Mouse (Mus musculus) ovary, adult 10 weeks (tissue): Measurements from ENCODE around the gene Ybey. TPM values are rescaled to one million over a fixed set of nuclear protein-coding genes. Genes with fewer than 3 reads are reported as not detected.

ENCODE experiments used
- polyA plus RNA-seq: library from polyadenylated mRNA; stranded (reverse); fragments of 350-450 nt; fragmentation: Illumina TruSeq; extraction: RNeasy Lipid Tissue Mini Kit (QIAGEN cat#74804); gene quantifications from one replicate; pipeline ENCODE4 v1.2.3, GENCODE M21; 2014

The Ybey gene
- polyA plus RNA-seq = 2.3 TPM

DNA sequence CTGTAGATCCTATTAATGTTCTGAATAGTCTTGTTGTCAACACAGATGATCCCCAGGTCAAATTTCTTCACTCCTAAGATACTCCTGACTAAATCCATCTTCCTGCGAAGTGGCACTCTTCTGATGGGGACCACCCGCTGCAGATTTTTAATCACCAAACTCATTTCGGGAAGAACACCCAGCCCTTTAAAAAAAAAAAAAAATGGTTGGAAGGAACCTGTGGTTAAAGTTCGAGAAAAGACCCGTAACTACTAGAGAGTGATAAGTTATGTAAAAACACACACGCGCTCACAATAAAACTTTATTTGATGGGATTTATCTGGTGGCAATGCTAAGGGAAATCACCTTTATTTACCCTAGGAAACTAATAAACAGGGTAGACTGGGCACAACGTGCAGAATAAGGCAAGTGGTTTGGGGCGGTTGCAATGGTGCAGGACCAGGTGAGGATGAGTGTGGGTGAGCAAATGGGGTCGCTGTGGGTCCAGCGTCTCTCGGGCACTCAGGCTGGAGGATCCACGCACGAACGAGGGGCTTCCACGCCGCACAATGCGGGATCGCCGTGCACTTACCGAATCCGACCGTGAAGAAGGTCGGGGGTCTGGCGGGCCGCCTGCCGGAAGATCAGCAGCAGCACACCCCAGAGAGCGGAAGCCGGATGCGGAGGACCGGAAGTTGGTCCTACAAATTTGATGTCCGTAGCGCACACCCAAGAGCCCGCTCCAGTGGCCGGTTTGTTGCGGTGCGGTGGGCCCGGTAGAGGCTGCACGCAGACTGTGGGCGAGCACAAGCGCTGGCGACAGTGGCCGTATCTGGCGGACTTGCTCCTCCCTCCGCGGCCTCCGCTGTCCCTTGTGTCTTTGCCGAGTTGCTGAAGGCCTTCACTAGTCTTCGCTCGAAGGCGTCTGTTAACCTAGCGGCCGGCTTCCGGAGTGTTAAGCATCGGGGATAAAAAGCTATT is at the start of gene Ybey, which contains the start of gene Mcm3ap:
Gene Ybey, minus strand, starts transcription at position 912 of the 960 bp plus-strand sequence.
Gene Mcm3ap, plus strand, starts transcription at position 725 of the 960 bp plus-strand sequence.

DNA sequence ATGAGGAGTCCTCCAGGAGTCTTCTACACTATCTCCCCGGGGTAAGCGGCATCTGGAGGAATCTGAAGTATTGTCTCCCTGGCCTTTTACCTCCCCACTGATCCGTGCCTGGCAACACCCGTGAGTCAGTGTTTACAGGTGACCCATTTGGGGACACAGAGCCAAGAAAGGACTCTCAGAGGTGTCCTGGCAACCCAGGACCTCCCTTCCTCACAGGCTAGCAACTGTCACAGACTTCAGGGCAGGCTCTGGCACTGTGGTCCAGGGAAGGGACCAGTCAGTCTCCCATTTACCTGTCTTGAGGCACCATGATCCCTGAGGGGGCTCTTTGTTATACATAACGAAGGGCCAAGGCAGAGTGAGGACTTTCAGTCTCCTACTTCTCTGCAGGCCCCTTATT is 20.1 kb downstream of the Ybey start, which contains the start of gene 2610028H24Rik:
Gene 2610028H24Rik, plus strand, starts transcription at position 231 of the 400 bp plus-strand sequence.

DNA sequence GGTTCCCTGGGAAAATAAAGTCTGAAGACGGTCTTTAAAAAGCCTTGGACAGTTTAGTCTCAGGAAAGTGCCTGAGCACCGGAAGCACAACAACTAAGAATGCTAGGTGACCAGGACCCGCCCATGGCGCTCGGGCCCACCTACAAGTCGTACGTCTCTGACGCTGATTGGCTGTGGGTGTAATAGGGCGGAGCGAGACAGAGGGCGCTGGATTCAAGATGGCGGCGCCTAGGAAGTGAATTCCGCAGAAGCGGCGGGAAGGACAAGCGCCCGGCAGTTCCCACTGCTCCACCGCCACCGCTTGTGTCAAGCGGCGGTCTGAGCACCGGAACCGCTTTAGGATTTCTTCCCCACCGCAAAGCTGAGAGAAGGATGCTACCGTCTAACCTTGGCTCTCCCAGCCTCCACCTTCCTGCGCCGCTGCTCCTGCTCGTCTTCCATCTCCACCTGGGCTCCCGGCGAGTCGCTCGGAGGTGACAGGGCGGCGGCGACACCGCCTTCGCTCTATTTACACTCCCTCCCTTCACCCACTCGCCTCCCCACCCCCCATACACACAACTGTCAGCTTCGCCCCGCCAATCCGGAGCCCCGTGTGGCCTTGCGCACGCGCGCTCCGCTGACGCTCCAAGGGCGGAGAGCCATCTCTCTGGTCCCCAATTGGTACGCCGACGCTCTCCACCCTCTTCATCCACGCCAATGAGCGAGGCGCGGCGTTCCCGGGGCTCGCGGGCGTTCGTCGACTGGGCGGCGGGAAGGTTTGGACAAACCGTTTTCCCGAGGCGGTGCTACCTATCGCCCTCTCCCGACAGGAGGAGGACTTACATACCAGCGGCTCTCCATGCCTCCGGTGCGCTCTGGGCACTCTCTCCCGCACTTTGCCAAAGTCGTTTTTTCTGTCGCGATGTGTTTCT is 26.5 kb downstream of the Ybey start, which contains the start of gene Pcnt:
Gene Pcnt, minus strand, starts transcription at position 609 of the 911 bp plus-strand sequence.

DNA sequence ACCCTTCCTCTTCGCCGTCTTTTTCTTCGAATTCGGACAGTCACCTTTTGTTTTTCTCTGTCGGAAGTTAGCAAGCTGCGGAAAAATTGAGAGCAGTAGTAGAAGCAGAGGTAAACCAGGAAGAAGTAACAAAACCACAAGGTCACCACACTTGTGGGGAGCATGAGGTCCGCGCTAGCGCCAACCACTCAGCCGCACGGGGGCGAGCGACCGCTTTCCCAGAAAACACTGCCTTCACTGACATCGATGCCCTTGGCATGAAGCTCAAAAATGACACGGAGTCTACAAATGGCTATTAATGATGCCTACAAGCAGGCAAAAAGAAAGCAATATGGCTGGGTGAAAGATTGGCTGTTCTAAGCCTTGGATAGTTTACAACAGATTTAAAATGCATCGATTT is 28.6 kb downstream of the Ybey start, which contains the start of gene AC141477.1:
Gene AC141477.1, minus strand, starts transcription at position 164 of the 400 bp plus-strand sequence.

Other genes with a start within 250 kb of the Ybey start
- 4.5 TPM for gene Prmt2, start 231.2 kb downstream of the Ybey start, polyA plus RNA-seq
- 2.5 TPM for gene S100b, start 215.3 kb downstream of the Ybey start, polyA plus RNA-seq
- gene Dip2a, start 123.8 kb downstream of the Ybey start, polyA plus RNA-seq = 17.9 TPM
- not detected for gene AC141477.1, start 28.7 kb downstream of the Ybey start, polyA plus RNA-seq
- 13.0 TPM for gene Pcnt, start 26.3 kb downstream of the Ybey start, polyA plus RNA-seq
- 0.43 TPM for gene 2610028H24Rik, start 20.0 kb downstream of the Ybey start, polyA plus RNA-seq
- 13.4 TPM for gene Mcm3ap, start 187 bp downstream of the Ybey start, polyA plus RNA-seq
- gene Lss, start 62.5 kb upstream of the Ybey start, polyA plus RNA-seq = 10.8 TPM
- gene Spatc1l, start 93.2 kb upstream of the Ybey start, polyA plus RNA-seq = not detected
- gene Ftcd, start 106.5 kb upstream of the Ybey start, polyA plus RNA-seq = not detected
- gene Col6a2, start 154.5 kb upstream of the Ybey start, polyA plus RNA-seq = 9.5 TPM